Mouse (Mus musculus): Measurements from ENCODE around the gene Ankrd36. TPM values are rescaled to one million over a fixed set of nuclear protein-coding genes. Genes with fewer than 3 reads are reported as not detected.

The Ankrd36 gene
- total RNA-seq, 2 experiments from 2014 or later, result not detected

DNA sequence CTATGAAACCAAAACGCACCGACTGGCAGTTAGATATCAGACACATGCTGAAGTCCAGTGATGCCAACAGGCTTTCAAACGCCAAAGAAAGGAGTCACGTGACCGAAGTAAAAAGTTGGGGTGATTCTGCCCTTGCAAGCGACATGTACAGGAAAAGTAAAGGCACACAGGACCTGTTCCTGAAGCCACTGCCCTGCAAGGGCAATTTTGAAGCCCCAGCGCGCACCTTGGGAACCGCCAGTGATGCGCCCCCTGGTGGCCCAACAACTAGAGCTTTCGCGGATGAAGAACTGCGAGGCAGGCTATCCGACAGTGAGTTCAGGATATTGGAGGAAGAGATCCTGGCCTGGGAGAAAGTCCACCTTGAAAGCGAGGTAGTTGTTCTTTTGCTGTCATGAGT, 59.5 kb downstream of the Ankrd36 start:
- intact Hi-C loops (cut with DNase I), result loop anchor here (2.0 kb wide), 1 partner anchor 144 kb away; no protein-coding TSS in a partner anchor

DNA sequence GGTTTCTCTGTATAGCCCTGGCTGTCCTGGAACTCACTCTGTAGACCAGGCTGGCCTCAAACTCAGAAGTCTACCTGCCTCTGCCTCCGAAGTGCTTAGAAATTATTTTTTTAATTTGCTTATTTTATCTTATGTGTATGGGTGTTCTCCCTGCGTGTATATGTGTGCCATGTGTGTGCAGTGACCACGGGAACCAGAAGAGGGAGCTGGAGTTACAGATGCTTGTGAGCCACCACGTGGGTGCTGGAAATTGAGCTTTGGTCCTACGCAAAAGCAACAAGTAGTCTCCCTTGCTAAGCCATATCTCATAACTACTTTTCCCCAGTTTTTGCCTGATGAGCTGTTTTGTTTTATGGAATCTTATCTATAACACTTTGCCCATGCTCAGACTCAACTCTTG, 73.6 kb downstream of the Ankrd36 start:
- DNase-seq, result no peak
- intact Hi-C loops (cut with DNase I), result no loop called here

More for the DNA sequence above, 59.5 kb downstream of the Ankrd36 start:
- DNase-seq, result peak; percentile 71 to 78

- intact Hi-C loops (cut with DNase I), result no loop called here
- no peak for DNase-seq
These were observed 80.8 kb downstream of the Ankrd36 start for GRCm38 (mm10) chr11:5650321-5650720.

DNA sequence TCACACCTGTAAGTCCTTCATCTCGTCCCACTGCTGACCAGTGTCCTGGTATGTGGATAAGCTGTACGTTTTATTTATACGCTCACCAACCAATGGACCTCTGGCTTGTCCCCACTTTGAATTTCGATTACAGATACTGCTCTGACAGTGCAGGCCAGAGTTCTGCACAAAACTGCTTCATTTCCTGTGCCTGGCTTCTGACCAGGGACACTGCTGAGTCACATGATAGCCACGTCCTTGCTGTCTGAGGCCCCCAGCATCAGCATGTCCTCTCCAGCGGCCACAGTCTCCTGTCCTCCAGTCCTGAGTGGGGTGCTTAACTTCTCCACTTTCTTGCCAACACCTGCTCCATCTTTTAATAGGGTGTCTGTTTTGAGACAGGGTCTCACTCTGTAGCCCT, 113.1 kb downstream of the Ankrd36 start:
- DNase-seq, result no peak
- intact Hi-C loops (cut with DNase I), result no loop called here

- intact Hi-C loops (cut with DNase I), result no loop called here
- no peak for DNase-seq
These were observed 114.8 kb downstream of the Ankrd36 start for GRCm38 (mm10) chr11:5684283-5684682.

GRCm38 (mm10) chr11:5691775-5692174, 122.3 kb downstream of the Ankrd36 start:
- intact Hi-C loops (cut with DNase I), result loop anchor here (1.0 kb wide), 1 partner anchor 206 kb away; no protein-coding TSS in a partner anchor
- DNase-seq, result no peak

- intact Hi-C loops (cut with DNase I), result loop anchor here (10.0 kb wide), 1 partner anchor 416 kb away; no protein-coding TSS in a partner anchor
These were observed 131.3 kb downstream of the Ankrd36 start for GRCm38 (mm10) chr11:5700808-5701207.

GRCm38 (mm10) chr11:5701300-5701699, 131.8 kb downstream of the Ankrd36 start:
- intact Hi-C loops (cut with DNase I), result loop anchor here (10.0 kb wide), 1 partner anchor 416 kb away; no protein-coding TSS in a partner anchor

More at GRCm38 (mm10) chr11:5700808-5701207, 131.3 kb downstream of the Ankrd36 start:
- DNase-seq, result no peak

GRCm38 (mm10) chr11:5701821-5702220, 132.3 kb downstream of the Ankrd36 start:
- intact Hi-C loops (cut with DNase I), result loop anchor here (10.0 kb wide), 1 partner anchor 417 kb away; no protein-coding TSS in a partner anchor
- DNase-seq, result no peak

More at GRCm38 (mm10) chr11:5701300-5701699, 131.8 kb downstream of the Ankrd36 start:
- no peak for DNase-seq

- DNase-seq, result no peak
- intact Hi-C loops (cut with DNase I), result loop anchor here (10.0 kb wide), 1 partner anchor 418 kb away; no protein-coding TSS in a partner anchor
These were observed 132.9 kb downstream of the Ankrd36 start for GRCm38 (mm10) chr11:5702271-5702956.

DNA sequence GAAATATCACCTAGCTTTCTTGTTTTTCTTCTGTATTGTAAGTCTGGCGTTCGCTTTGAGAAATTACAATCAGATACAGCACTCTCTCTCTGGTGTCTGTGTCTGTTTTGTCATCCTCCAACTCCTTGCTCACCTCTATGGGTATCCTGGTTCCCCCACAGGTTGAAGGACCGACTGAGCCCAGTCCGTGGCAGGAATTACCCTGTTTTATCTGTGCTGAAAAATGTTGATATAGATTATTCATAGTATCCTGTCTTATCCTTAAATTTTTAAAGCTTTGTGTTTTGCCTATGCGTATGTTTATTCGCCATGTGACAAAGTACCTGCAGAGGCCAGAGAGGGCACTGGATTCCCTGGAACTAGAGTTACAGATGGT, 133.5 kb downstream of the Ankrd36 start:
- DNase-seq, result no peak
- intact Hi-C loops (cut with DNase I), result loop anchor here (10.0 kb wide), 1 partner anchor 418 kb away; no protein-coding TSS in a partner anchor

DNA sequence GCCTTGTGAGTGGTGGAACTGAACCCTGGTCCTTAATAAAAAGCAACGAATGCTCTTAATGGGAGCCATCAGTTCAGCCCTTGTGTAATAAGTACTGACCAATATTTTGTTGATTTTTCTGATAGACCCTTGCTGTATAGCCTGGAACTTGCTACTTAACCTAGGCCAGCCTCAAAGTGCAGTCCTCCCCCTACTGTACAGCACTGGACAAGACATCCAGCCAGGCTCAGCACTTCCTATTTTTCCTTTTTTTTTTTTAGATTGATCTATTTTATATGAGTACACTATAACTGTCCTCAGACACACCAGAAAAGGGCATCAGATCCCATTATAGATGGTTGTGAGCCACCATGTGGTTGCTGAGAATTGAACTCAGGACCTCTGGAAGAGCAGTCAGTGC, 133.9 kb downstream of the Ankrd36 start:
- intact Hi-C loops (cut with DNase I), result loop anchor here (10.0 kb wide), 1 partner anchor 419 kb away; no protein-coding TSS in a partner anchor
- DNase-seq, result no peak

- DNase-seq, result no peak
- intact Hi-C loops (cut with DNase I), result loop anchor here (5.0 to 10.0 kb wide), 2 partner anchors 76 to 421 kb away; no protein-coding TSS in a partner anchor
These were observed 136.5 kb downstream of the Ankrd36 start for GRCm38 (mm10) chr11:5705972-5706371.

DNA sequence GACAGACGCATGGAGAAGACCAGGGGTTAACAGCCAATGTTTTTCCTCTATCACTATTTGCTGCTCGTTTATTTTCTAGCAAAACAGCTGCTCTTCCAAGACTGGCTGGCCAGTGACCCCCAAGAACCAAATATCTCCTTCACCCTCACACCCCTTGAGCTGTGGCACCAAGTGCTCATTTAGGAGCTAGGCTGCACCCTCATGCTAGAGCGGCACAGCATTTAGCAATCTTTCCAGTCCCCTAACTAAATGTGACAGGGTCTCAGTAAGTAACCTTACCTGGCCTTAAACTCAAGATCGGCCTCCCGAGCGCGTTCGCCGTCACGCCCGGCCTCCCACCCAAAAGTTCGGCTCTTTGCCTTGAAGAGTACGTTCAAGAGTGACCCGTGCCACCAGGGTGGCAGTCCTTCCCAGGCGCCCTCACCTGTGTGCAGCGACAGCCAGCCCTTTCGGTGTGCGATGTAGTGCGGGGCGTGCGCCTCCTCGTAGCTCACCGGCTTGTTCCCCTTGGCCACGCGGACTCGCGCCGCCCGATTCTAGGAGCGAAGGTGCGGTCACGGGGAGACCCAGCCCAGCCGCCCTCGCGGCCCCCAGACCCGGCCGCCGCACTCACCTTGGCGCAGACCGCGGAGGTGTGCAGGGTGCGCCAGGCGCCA, 137.5 kb downstream of the Ankrd36 start:
- intact Hi-C loops (cut with DNase I), result loop anchor here (5.0 to 10.0 kb wide), 2 partner anchors 75 to 422 kb away; no protein-coding TSS in a partner anchor
- DNase-seq, result peak in 1 of 2 experiments; percentile 13

GRCm38 (mm10) chr11:5707530-5708353, 138.3 kb downstream of the Ankrd36 start:
- DNase-seq, result peak; percentile 86 to 91
- intact Hi-C loops (cut with DNase I), result loop anchor here (5.0 to 10.0 kb wide), 2 partner anchors 75 to 423 kb away; no protein-coding TSS in a partner anchor

- DNase-seq, result no peak
- intact Hi-C loops (cut with DNase I), result loop anchor here (10.0 kb wide), 1 partner anchor 170 kb away; no protein-coding TSS in a partner anchor
These were observed 145.7 kb downstream of the Ankrd36 start for GRCm38 (mm10) chr11:5715179-5715578.

GRCm38 (mm10) chr11:5715630-5716105, 146.2 kb downstream of the Ankrd36 start, which contains the start of gene Mrps24:
Gene Mrps24 (minus strand): TSS chr11:5715680.
- intact Hi-C loops (cut with DNase I), result loop anchor here (10.0 kb wide), 1 partner anchor 169 kb away; no protein-coding TSS in a partner anchor

GRCm38 (mm10) chr11:5716246-5716645, 146.8 kb downstream of the Ankrd36 start:
- DNase-seq, result no peak
- intact Hi-C loops (cut with DNase I), result loop anchor here (10.0 kb wide), 1 partner anchor 169 kb away; no protein-coding TSS in a partner anchor

More at GRCm38 (mm10) chr11:5715630-5716105, 146.2 kb downstream of the Ankrd36 start, which contains the start of gene Mrps24:
- DNase-seq, result no peak

DNA sequence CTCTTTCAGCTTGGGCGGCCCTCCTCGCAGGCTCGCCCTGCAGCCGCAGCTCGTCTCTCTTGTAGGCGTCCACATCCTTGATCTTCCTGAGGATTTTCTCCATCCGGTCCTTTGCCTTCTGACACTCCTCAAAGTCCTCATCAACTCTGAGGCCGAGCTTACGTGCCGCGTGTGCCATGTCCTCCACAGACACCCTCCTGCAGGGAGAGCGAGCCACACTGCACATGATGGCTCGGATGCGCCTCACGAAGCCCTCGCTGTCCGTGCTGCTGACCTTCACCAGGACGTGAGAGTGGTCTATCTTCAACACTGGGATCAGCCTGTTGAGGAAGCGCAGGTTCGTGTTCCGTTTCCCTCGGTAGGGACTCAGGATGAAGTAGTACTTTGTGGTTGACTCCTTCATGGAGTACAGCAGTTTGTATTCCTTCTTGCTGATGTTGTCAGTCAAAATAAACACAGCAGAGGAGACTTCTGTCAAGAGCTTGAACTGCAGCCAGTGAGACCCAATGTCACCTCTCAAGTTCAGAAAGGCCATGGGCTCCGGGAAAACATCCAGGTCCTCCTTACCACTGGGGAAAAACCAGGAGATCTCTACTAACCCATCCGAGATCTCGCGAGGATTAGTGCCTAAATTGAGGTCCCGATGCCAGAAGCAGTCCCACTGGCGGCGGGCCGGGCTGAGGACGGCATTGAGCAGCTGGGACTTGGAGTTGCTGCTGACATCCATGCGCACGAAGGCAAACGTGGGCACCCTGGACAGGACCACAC, 147.6 kb downstream of the Ankrd36 start:
- no peak for DNase-seq
- intact Hi-C loops (cut with DNase I), result loop anchor here (10.0 kb wide), 1 partner anchor 168 kb away; no protein-coding TSS in a partner anchor
